Comparison of ENCODE assay signal across 8 mouse cellular contexts in the genomic region with DNA sequence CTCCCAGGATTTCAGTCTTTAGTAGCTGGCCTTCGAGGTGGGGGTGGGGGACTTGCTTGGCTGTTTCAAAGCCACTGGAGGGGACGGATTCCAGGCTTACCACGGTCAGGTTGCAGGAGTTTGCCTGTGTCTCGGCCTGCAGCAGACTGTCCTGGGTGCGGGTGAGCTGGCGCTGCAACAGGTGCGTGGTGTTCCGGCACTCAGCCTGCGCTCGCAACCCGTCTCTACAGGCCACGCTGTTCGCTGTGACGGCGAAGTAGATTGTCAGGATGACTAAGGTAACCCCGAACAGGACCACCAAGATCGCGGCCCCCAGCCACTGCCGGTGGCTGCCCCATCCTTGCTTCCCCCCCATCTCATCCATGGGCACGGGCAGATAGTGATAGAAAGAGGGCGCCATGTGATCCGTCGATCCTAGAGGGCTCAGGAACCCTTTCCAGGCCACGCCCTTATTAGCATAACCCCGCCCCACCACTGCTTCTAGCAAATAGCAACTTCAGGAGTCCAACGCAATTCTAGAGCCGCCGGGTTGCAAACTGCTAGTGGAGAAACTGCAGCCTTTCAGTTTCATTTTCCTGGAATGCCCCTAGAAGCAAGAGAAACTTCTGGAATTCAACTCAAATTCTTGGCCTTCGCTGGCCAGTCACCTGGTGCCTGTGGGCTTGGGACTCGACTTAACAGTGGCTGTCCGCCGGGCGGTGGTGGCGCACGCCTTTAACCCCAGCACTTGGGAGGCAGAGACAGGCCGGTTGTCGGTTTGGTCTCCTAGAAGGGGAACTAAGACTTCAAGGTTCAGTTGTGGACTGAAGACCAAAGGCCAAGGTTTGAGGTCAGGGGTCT. TPM values are rescaled to one million over a fixed set of nuclear protein-coding genes. Genes with fewer than 3 reads are reported as not detected.
DNase-seq lines count a peak whose midpoint lies in the region; ATAC-seq lines count a peak whose summit lies in the region.

A gene (minus strand): TSS at position 429 of the 840 bp plus-strand sequence.

- H3K9ac ChIP-seq in hindbrain, embryonic 14.5 days: no peak within 1 kb of the TSS; the same call in 1 of the 2 replicates
- H3K9ac ChIP-seq in limb, embryonic 12.5 days (replicated peaks): peak within 1 kb of the TSS; percentile 56; the same call in 1 of the 2 replicates
- no peak within 1 kb of the TSS; the same call in 1 of the 2 replicates for H3K9ac ChIP-seq in midbrain, embryonic 13.5 days (replicated peaks)

- DNase-seq in Muller cell, postnatal 12 days (ENCODE audit: inconsistent ontology term): peak; percentile 94
- DNase-seq in c-Kit-positive CD71-negative TER-119-negative erythroid progenitor cells, embryonic 14.5 days (ENCODE audit: low read depth): peak; percentile 97
- peak; percentile 91 for DNase-seq in gastrocnemius, adult 18-20 months (ENCODE audit: low spot score)
- peak; percentile 61 for DNase-seq in hindbrain, embryonic 14.5 days (ENCODE audit: low spot score)
- DNase-seq in spleen, adult 18-20 months: peak; percentile 76 to 89
- DNase-seq in cerebellum, postnatal 4 days (ENCODE audit: low spot score in 2 of 2): no peak

- 3% methylated on average over 37 of the region's 37 CpGs for WGBS in hindbrain, embryonic 14.5 days
- 2% methylated on average over 37 of the region's 37 CpGs for WGBS in limb, embryonic 12.5 days
- 3% methylated on average over 37 of the region's 37 CpGs for WGBS in midbrain, embryonic 13.5 days

- no peaks in the 10 kb centered on the region for H3K9me3 ChIP-seq in hindbrain, embryonic 14.5 days (ENCODE audit: control insufficient read depth, low read length)
- H3K9me3 ChIP-seq in limb, embryonic 12.5 days: no peaks in the 10 kb centered on the region
- no peaks in the 10 kb centered on the region for H3K9me3 ChIP-seq in midbrain, embryonic 13.5 days

- no peaks in the 10 kb centered on the region for H3K36me3 ChIP-seq in hindbrain, embryonic 14.5 days (replicated peaks; ENCODE audit: control insufficient read depth, insufficient read depth)
- H3K36me3 ChIP-seq in limb, embryonic 12.5 days: no peaks in the 10 kb centered on the region
- no peaks in the 10 kb centered on the region for H3K36me3 ChIP-seq in midbrain, embryonic 13.5 days

- 0 out of 2 replicates have a peak, but pooled peaks cover 6% of the 10 kb centered on the region for H3K4me1 ChIP-seq in hindbrain, embryonic 14.5 days (replicated peaks; ENCODE audit: control insufficient read depth, insufficient read depth, low read length)
- H3K4me1 ChIP-seq in limb, embryonic 12.5 days (replicated peaks): peaks cover 6% of the 10 kb centered on the region; the same call in 1 of the 2 replicates
- H3K4me1 ChIP-seq in midbrain, embryonic 13.5 days (replicated peaks): peaks cover 10% of the 10 kb centered on the region

- peak within 1 kb of the TSS; percentile 46 for H3K4me2 ChIP-seq in hindbrain, embryonic 14.5 days (replicated peaks)
- H3K4me2 ChIP-seq in limb, embryonic 12.5 days: peak within 1 kb of the TSS; percentile 63
- peak within 1 kb of the TSS; percentile 49 for H3K4me2 ChIP-seq in midbrain, embryonic 13.5 days (replicated peaks)

- peak within 1 kb of the TSS; percentile 22 for H3K4me3 ChIP-seq in hindbrain, embryonic 14.5 days (replicated peaks; ENCODE audit: low read length)
- peak within 1 kb of the TSS; percentile 43 for H3K4me3 ChIP-seq in limb, embryonic 12.5 days (replicated peaks)
- H3K4me3 ChIP-seq in midbrain, embryonic 13.5 days (replicated peaks): peak within 1 kb of the TSS; percentile 30

- H3K27ac ChIP-seq in hindbrain, embryonic 14.5 days: no peak within 1 kb of the TSS
- H3K27ac ChIP-seq in limb, embryonic 12.5 days: peak within 1 kb of the TSS; percentile 77; the same call in 1 of the 2 replicates
- no peak within 1 kb of the TSS for H3K27ac ChIP-seq in midbrain, embryonic 13.5 days

- ATAC-seq in hindbrain, embryonic 14.5 days (ENCODE audit: low FRiP score): no peak
- ATAC-seq in limb, embryonic 12.5 days (ENCODE audit: insufficient number of reproducible peaks, insufficient read depth, low FRiP score, low TSS enrichment, low read depth): peak; percentile 70
- ATAC-seq in midbrain, embryonic 13.5 days: peak; percentile 28; the same call in 1 of the 2 replicates

- peaks cover 23% of the 10 kb centered on the region for H3K27me3 ChIP-seq in hindbrain, embryonic 14.5 days (ENCODE audit: control insufficient read depth, insufficient read depth, low read length)
- H3K27me3 ChIP-seq in limb, embryonic 12.5 days: peaks cover 25% of the 10 kb centered on the region; the same call in 1 of the 2 replicates
- peaks cover 40% of the 10 kb centered on the region for H3K27me3 ChIP-seq in midbrain, embryonic 13.5 days

RNA-seq across cellular contexts. Expression of the gene that starts here (rescaled TPM):
- 1 to 10 TPM; 5.9 to 8.2 TPM for total RNA-seq in gastrocnemius, adult 18-20 months (2021)
- 4.0 and 5.4 TPM in 2 replicates for polyA plus RNA-seq in hindbrain, embryonic 14.5 days (2014; fragmentation: Nextera tagmentation; extraction: Ambion mirVana)
- polyA plus RNA-seq in limb, embryonic 12.5 days (2016; fragmentation: Nextera tagmentation; extraction: Ambion mirVana): 8.1 and 11.3 TPM in 2 replicates
- polyA plus RNA-seq in midbrain, embryonic 13.5 days (2015; fragmentation: Nextera tagmentation; extraction: Ambion mirVana): 9.8 and 10.9 TPM in 2 replicates

Comparison
In these comparisons a context has a peak if more than half of its experiments do, and no peak if none do; other contexts are left out.
1. DNase-seq: peak in Muller cell, postnatal 12 days (single experiment), c-Kit-positive CD71-negative TER-119-negative erythroid progenitor cells, embryonic 14.5 days (single experiment), gastrocnemius, adult 18-20 months (single experiment), hindbrain, embryonic 14.5 days (single experiment) and spleen, adult 18-20 months (2 of 2); none in cerebellum, postnatal 4 days (0 of 2).
2. Peak in every context shown above with its lines, with median percentiles within 50 percentile points of each other: H3K4me2 ChIP-seq and H3K4me3 ChIP-seq.